Mouse (Mus musculus) adrenal gland, postnatal 4 days (tissue): ENCODE results near the gene Hmgxb4. TPM values are rescaled to one million over a fixed set of nuclear protein-coding genes. Genes with fewer than 3 reads are reported as not detected.
A peak's percentile ranks its signal among the peaks of the same experiment; 100 is the strongest.

Experiments used
- DNase-seq, 2 experiments: peaks; one replicate each; pipeline ENCODE4 v3.0.0; 2021 to 2022; ENCODE audit warnings: low spot score in 2 of 2, mixed read lengths in 2 of 2
- total RNA-seq, 2 experiments: library from RNA; stranded (reverse); gene quantifications; 2 replicates each; pipeline ENCODE4 v1.2.3; 2021

The Hmgxb4 gene
- total RNA-seq, 2 experiments from 2014 or later = 31.6 to 39.7 TPM

GRCm38 (mm10) chr8:75016422-75016821, 23.3 kb downstream of the Hmgxb4 start:
- no peak for DNase-seq

- DNase-seq = no peak
Observed at GRCm38 (mm10) chr8:75018274-75018972, 25.3 kb downstream of the Hmgxb4 start.

- no peak for DNase-seq
Observed at GRCm38 (mm10) chr8:75023660-75024316, 30.6 kb downstream of the Hmgxb4 start.

GRCm38 (mm10) chr8:75025809-75026208, 32.7 kb downstream of the Hmgxb4 start:
- no peak for DNase-seq

GRCm38 (mm10) chr8:75030453-75031024, 37.4 kb downstream of the Hmgxb4 start:
- no peak for DNase-seq

GRCm38 (mm10) chr8:75032961-75033360, 39.8 kb downstream of the Hmgxb4 start:
- DNase-seq = no peak

- peak; percentile 94 to 98 for DNase-seq
Observed at GRCm38 (mm10) chr8:75033511-75034243, 40.5 kb downstream of the Hmgxb4 start, which contains the start of gene Tom1. Gene Tom1 (plus strand): TSS chr8:75033705.

GRCm38 (mm10) chr8:75034285-75034684, 41.1 kb downstream of the Hmgxb4 start:
- peak in 1 of 2 experiments; percentile 15 for DNase-seq

- no peak for DNase-seq
Observed at GRCm38 (mm10) chr8:75035640-75036039, 42.5 kb downstream of the Hmgxb4 start.

- DNase-seq = no peak
Observed at GRCm38 (mm10) chr8:75038497-75038896, 45.3 kb downstream of the Hmgxb4 start.

- DNase-seq = no peak
Observed at GRCm38 (mm10) chr8:75039754-75040153, 46.6 kb downstream of the Hmgxb4 start.

GRCm38 (mm10) chr8:75042171-75042570, 49.0 kb downstream of the Hmgxb4 start:
- DNase-seq = no peak

- no peak for DNase-seq
Observed at GRCm38 (mm10) chr8:75042974-75043373, 49.8 kb downstream of the Hmgxb4 start.

- no peak for DNase-seq
Observed at GRCm38 (mm10) chr8:75046303-75046702, 53.1 kb downstream of the Hmgxb4 start.

- no peak for DNase-seq
Observed at GRCm38 (mm10) chr8:75047784-75048183, 54.6 kb downstream of the Hmgxb4 start.

GRCm38 (mm10) chr8:75053342-75053741, 60.2 kb downstream of the Hmgxb4 start:
- DNase-seq = no peak

- DNase-seq = no peak
Observed at GRCm38 (mm10) chr8:75055673-75056072, 62.5 kb downstream of the Hmgxb4 start.

- no peak for DNase-seq
Observed at GRCm38 (mm10) chr8:75060022-75060421, 66.9 kb downstream of the Hmgxb4 start.

- no peak for DNase-seq
Observed at GRCm38 (mm10) chr8:75060815-75061214, 67.7 kb downstream of the Hmgxb4 start.

- no peak for DNase-seq
Observed at GRCm38 (mm10) chr8:75063290-75063689, 70.1 kb downstream of the Hmgxb4 start.

GRCm38 (mm10) chr8:75064790-75065189, 71.6 kb downstream of the Hmgxb4 start:
- no peak for DNase-seq

- DNase-seq = no peak
Observed at GRCm38 (mm10) chr8:75067287-75067686, 74.1 kb downstream of the Hmgxb4 start.
